Mouse (Mus musculus) cerebellum, adult (tissue): Measurements from ENCODE around the gene Lrp1.

Experiments used
- ATAC-seq: cut with Nextera tagmentation; 2 replicates; pipeline ENCODE4 v1.9.2; 2017; ENCODE audit warnings: mild to moderate bottlenecking, moderate library complexity, mixed read lengths; ENCODE audit not compliant: insufficient number of reproducible peaks, low FRiP score, low TSS enrichment

The Lrp1 gene

GRCm38 (mm10) chr10:127652906-127653638, 32.1 kb upstream of the Lrp1 start:
- ATAC-seq, result no peak

GRCm38 (mm10) chr10:127645791-127646190, 24.8 kb upstream of the Lrp1 start:
- no peak for ATAC-seq

- ATAC-seq, result no peak
Measured at GRCm38 (mm10) chr10:127643553-127644238, 22.7 kb upstream of the Lrp1 start.

- peak; percentile 23; the same call in 1 of the 2 replicates for ATAC-seq
Measured at GRCm38 (mm10) chr10:127642772-127643552, 22.0 kb upstream of the Lrp1 start, which contains the start of gene Stat6. TSS of gene Stat6 (plus strand) at chr10:127642986.

- ATAC-seq, result peak; percentile 75
Measured at GRCm38 (mm10) chr10:127641861-127642771, 21.2 kb upstream of the Lrp1 start.

GRCm38 (mm10) chr10:127640421-127640820, 19.5 kb upstream of the Lrp1 start:
- ATAC-seq, result no peak

DNA sequence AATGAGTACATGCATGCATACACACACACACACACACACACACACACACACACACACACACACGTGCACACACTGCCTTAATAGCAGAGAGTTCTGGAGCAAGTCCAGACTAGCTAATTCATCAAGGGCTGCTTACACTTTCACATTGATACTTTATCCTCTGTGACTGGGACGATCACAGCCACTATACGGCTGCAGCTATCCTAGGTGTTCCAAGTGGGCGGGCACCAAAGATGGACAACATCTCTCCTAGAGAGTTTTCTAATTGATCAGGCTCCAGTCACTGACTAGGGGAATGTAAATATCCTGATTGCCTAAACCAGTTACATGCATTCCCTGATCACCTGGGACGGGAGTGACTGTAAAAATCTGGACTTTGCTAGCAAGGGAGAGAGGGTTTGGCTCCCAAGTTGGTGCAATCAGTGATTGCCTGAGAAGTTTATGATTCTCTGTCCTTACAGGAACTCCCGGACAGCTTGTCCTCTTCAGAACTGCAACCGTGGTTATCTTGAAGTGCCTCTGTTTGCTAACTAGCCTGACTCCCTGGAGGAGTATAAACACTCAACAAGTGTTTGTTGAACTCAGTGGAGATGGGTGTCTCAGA, 11.8 kb upstream of the Lrp1 start:
- ATAC-seq, result no peak

GRCm38 (mm10) chr10:127631261-127632214, 10.6 kb upstream of the Lrp1 start:
- ATAC-seq, result no peak

DNA sequence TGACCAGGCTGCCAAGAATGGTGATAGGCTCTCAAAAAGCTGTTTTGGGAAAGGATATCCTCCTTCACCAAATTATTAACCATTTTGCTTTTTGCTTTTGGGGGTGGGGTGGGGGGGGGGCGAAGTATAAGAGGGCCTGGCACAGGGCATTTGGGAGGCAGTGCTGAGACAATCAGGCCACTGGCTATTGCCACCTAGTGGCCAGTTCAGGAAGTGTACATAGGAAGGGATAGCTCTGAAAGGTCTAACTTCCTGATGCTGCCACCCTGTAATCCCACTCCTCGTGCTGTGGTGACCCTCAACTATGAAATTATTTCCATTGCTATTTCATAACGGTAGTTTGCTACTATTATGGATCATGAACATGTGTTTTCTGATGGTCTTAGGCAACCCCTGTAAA, 5.5 kb upstream of the Lrp1 start:
- no peak for ATAC-seq

GRCm38 (mm10) chr10:127623439-127624216, 2.7 kb upstream of the Lrp1 start:
- ATAC-seq, result no peak

DNA sequence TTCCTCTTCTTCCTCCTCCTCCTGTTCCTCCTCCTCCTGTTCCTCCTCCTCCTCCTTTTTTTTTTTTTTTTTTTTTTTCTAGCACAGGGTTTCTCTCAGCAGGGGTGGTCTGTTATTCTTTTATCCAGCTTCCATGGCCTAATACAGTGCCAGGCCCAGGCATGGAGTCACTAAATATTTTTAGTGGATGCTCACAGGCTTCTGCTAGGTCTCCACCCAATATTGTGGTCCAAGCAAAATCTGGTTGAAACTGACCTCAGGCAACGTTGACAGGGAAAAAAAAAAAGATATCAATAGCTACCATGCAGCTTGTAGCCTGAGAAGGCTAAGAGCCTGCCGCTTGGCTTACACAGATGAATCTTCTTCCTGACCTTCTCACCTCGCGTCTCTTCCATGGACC, 1.7 kb upstream of the Lrp1 start:
- no peak for ATAC-seq

DNA sequence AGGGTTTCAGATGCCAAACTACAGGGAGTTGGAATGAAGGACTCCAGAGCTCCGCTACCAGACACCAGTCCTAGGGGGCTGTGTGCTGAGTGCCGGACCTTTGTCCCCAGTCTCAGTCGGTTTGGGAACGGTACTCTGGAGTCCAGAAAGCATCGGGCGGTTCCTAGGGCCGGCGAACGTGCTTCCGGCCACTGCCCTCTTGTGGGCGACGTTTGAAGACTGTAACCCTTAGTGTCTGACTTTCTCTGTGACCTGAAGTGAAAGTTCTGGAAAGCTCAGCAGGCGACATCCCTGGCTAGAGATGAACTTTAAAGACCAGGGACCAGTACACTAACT, 1.1 kb upstream of the Lrp1 start:
- peak; percentile 4; the same call in 1 of the 2 replicates for ATAC-seq

- ATAC-seq, result peak; percentile 79
Measured at GRCm38 (mm10) chr10:127621191-127622056, 476 bp upstream of the Lrp1 start.

GRCm38 (mm10) chr10:127619941-127620405, 975 bp downstream of the Lrp1 start:
- ATAC-seq, result no peak

DNA sequence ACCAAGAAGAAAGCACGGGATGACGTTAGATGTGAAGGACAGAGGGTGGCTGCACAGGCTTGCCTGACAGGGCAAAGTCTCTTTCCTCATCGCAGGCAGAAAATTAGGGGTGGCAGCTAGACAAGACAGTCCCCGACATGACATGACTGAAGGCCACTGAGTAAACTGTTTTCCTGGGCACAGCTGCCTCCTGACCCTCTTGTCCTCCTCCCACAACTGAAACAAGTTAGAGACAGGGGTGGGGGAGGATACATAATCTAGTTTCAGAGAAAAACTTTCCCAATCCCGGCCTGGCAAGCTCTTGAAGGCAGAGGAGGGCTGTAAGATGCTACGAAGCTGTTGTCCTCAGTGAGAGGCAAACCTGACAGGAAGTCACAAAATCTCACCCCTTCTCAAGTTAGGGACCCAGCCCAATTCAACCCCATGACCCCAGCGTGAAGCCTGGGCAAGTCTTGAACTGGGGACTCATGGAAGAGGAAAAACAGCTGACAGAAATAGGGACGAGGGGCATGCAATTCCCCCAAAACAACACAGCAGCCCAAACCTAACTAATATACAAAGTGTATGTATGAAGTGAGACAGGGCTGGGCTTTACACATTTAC, 1.7 kb downstream of the Lrp1 start:
- ATAC-seq, result no peak

GRCm38 (mm10) chr10:127618173-127618572, 2.8 kb downstream of the Lrp1 start:
- no peak for ATAC-seq
